Mouse (Mus musculus) midbrain, embryonic 14.5 days (tissue): ENCODE data around the gene Srm. TPM values are rescaled to one million over a fixed set of nuclear protein-coding genes. Genes with fewer than 3 reads are reported as not detected.

Experiments used
- ATAC-seq: fragments of 200-750 bp; cut with Nextera tagmentation; 2 replicates; pipeline ENCODE4 v1.8.0; 2017; ENCODE audit warnings: moderate number of reproducible peaks, moderate library complexity; ENCODE audit not compliant: low FRiP score, low TSS enrichment
- DNase-seq: peaks from one replicate; pipeline ENCODE4 v3.0.0-alpha.2; 2015
- H3K27ac ChIP-seq: fragments of 300-500 bp; sonication (generic); replicated peaks from 2 replicates; pipeline ENCODE4 v1.5.1; 2014; ENCODE audit warnings: mild to moderate bottlenecking, low read depth, low read length, moderate library complexity
- H3K27me3 ChIP-seq: fragments of 300-500 bp; sonication (generic); 2 replicates; pipeline ENCODE4 v1.6.1; 2014; ENCODE audit warnings: low read length, control low read depth, mixed read lengths; ENCODE audit not compliant: control insufficient read depth, insufficient read depth
- H3K36me3 ChIP-seq: fragments of 300-500 bp; sonication (generic); 2 replicates; pipeline ENCODE4 v1.6.1; 2014; ENCODE audit warnings: low read length, control low read depth; ENCODE audit not compliant: control insufficient read depth, insufficient read depth
- H3K4me1 ChIP-seq: fragments of 300-500 bp; sonication (generic); 2 replicates; pipeline ENCODE4 v1.6.1; 2014; ENCODE audit warnings: mild to moderate bottlenecking, antibody characterized with exemption, low read length, control low read depth; ENCODE audit not compliant: control insufficient read depth, insufficient read depth
- H3K4me2 ChIP-seq: fragments of 300-500 bp; sonication (generic); 2 replicates; pipeline ENCODE4 v1.6.1; 2014; ENCODE audit warnings: mild to moderate bottlenecking, low read length, moderate library complexity
- H3K4me3 ChIP-seq: fragments of 300-500 bp; sonication (generic); replicated peaks from 2 replicates; pipeline ENCODE4 v1.5.1; 2014; ENCODE audit warnings: low read depth, low read length
- H3K9ac ChIP-seq: fragments of 300-500 bp; sonication (generic); replicated peaks from 2 replicates; pipeline ENCODE4 v1.6.1; 2014; ENCODE audit warnings: mild to moderate bottlenecking, low read length, moderate library complexity
- H3K9me3 ChIP-seq: fragments of 300-500 bp; sonication (generic); 2 replicates; pipeline ENCODE4 v1.6.1; 2016; ENCODE audit warnings: low read length, control low read depth, mixed read lengths; ENCODE audit not compliant: control insufficient read depth
- WGBS: fragments of 180-500 bp; shearing (Covaris S2); extraction: QIAGEN DNeasy Blood & Tissue Kit; methylation state at CpG from one replicate; pipeline ENCODE4 v1.1.7; 2014; 5-methylcytosine and 5-hydroxymethylcytosine counted together
- polyA plus RNA-seq: library from polyadenylated mRNA; unstranded; fragments of >200 nt; fragmentation: Nextera tagmentation; extraction: Ambion mirVana; gene quantifications from 2 replicates; pipeline ENCODE4 v1.2.1, GENCODE M21; 2014

Srm gene
- polyA plus RNA-seq, 1 experiment from 2014 or later, result 146 TPM

DNA sequence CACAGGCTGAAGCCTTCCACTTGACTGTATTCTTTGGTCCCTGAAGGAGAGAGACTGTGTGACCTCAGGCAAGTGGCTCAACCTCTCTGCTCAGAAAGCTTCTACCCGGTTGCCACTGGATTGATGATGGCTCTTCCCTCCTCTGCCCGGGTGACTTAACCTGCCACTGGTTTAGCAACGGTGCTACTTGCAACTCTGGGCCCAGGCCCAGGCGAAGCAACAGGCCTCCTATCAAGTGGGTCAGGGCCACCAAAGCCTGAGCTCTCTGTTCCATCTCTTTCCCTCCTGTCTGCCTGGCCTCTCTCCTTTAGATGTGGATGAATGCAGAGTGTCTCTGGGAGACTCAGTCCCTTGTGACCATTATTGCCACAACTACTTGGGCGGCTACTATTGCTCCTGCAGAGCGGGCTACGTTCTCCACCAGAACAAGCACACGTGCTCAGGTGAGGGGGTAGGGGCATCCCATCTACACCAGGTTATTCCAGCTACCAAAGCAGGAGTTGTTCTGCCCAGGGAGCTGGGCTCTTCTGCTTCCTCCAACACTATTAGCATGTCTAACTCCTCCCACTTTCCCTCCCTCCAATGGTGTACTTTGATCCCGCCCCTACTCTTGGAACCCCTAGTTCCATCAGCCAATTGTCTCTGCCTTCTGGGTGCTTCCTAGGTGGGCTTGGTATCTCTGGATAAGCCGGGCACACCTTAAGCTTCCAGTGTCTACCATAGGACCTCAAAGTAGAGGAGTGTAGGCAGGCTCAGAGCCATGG lies 12.3 kb downstream of the Srm start:
- no peak for ATAC-seq
- Histone ChIP-seq H3K4me2 (no peak overlapping the region), H3K9me3 (no peaks in the 10 kb centered on the region), H3K27ac (no peak overlapping the region), H3K4me3 (no peak overlapping the region), H3K9ac (no peak overlapping the region), H3K27me3 (no peaks in the 10 kb centered on the region), H3K4me1 (no peaks in the 10 kb centered on the region), H3K36me3 (peaks cover 3% of the 10 kb centered on the region; the same call in 1 of the 2 replicates)
- DNase-seq, result no peak
- 67% methylated on average over 10 of the region's 10 CpGs for WGBS

- Histone ChIP-seq H3K4me2 (no peak overlapping the region), H3K27ac (no peak overlapping the region), H3K27me3 (no peaks in the 10 kb centered on the region), H3K9ac (no peak overlapping the region), H3K36me3 (peaks cover 3% of the 10 kb centered on the region; the same call in 1 of the 2 replicates), H3K9me3 (no peaks in the 10 kb centered on the region), H3K4me1 (no peaks in the 10 kb centered on the region), H3K4me3 (no peak overlapping the region)
- no peak for DNase-seq
- 78% methylated on average over 7 of the region's 7 CpGs for WGBS
- ATAC-seq, result no peak
Observed at GRCm38 (mm10) chr4:148604141-148604540, 12.8 kb downstream of the Srm start.

GRCm38 (mm10) chr4:148604541-148605165 lies 13.3 kb downstream of the Srm start:
- DNase-seq, result peak; percentile 79
- ATAC-seq, result 0 out of 2 replicates have a peak, but pooled peaks have one; percentile 29
- peaks cover 3% of the 10 kb centered on the region; the same call in 1 of the 2 replicates for H3K36me3 ChIP-seq
- no peak overlapping the region for H3K4me2 ChIP-seq
- 88% methylated on average over 3 of the region's 3 CpGs for WGBS
- no peak overlapping the region for H3K27ac ChIP-seq
- no peaks in the 10 kb centered on the region for H3K27me3 ChIP-seq
- H3K9me3 ChIP-seq, result no peaks in the 10 kb centered on the region
- H3K4me3 ChIP-seq, result no peak overlapping the region
- H3K4me1 ChIP-seq, result no peaks in the 10 kb centered on the region
- no peak overlapping the region for H3K9ac ChIP-seq

DNA sequence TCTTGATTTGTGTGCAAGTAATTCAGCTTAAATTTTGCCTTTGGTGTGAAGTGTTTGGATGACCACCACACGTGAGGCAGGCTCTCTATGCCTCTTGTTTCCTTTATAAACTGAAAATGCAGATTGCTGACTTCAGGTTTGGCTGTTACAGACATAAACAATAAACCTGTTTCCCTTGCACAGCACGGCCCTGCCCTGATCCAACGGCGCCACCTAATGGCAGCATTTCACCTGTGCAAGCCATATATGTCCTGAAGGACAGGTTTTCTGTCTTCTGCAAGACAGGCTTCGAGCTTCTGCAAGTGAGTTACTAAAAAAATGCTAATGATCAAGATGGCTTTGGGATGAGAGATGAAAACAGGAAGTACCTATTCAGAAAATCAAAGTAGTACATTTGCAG lies 16.5 kb downstream of the Srm start:
- Histone ChIP-seq H3K4me1 (no peaks in the 10 kb centered on the region), H3K9me3 (no peaks in the 10 kb centered on the region), H3K4me3 (no peak overlapping the region), H3K4me2 (no peak overlapping the region), H3K36me3 (peaks cover 26% of the 10 kb centered on the region), H3K9ac (no peak overlapping the region), H3K27me3 (no peaks in the 10 kb centered on the region), H3K27ac (no peak overlapping the region)
- ATAC-seq, result no peak
- 30% methylated on average over 5 of the region's 5 CpGs for WGBS
- DNase-seq, result peak; percentile 67

DNA sequence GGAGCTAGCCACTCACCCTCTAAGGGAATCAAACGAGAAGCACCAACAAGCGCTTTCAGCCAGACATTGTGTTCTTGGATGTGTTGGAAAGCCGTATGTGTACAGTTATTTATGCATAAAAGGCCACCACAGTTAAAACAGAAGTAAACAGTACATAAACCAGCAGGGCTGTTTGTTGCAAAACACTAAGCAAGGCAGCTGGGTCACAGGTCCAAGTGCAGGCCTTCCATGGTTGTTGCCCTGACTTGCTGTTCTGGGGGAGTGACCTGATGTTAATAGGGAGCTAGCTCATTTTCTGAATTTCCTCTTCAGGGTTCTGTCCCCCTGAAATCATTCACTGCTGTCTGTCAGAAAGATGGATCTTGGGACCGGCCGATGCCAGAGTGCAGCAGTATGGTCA lies 18.5 kb downstream of the Srm start:
- Histone ChIP-seq H3K36me3 (peaks cover 40% of the 10 kb centered on the region), H3K4me2 (no peak overlapping the region), H3K27ac (no peak overlapping the region), H3K9ac (no peak overlapping the region), H3K4me3 (no peak overlapping the region), H3K9me3 (no peaks in the 10 kb centered on the region), H3K27me3 (no peaks in the 10 kb centered on the region), H3K4me1 (no peaks in the 10 kb centered on the region)
- ATAC-seq, result no peak
- no peak for DNase-seq
- 86% methylated on average over 5 of the region's 5 CpGs for WGBS

- Histone ChIP-seq H3K4me1 (no peaks in the 10 kb centered on the region), H3K9me3 (no peaks in the 10 kb centered on the region), H3K4me2 (no peak overlapping the region), H3K4me3 (no peak overlapping the region), H3K27ac (no peak overlapping the region), H3K9ac (no peak overlapping the region), H3K36me3 (peaks cover 50% of the 10 kb centered on the region), H3K27me3 (no peaks in the 10 kb centered on the region)
- WGBS, result 78% methylated on average over 5 of the region's 5 CpGs
- no peak for ATAC-seq
- no peak for DNase-seq
Observed at GRCm38 (mm10) chr4:148610631-148611364, 19.5 kb downstream of the Srm start.

- Histone ChIP-seq H3K9me3 (no peaks in the 10 kb centered on the region), H3K4me2 (no peak overlapping the region), H3K27me3 (no peaks in the 10 kb centered on the region), H3K4me3 (no peak overlapping the region), H3K4me1 (no peaks in the 10 kb centered on the region), H3K9ac (no peak overlapping the region), H3K36me3 (peaks cover 59% of the 10 kb centered on the region), H3K27ac (no peak overlapping the region)
- 61% methylated on average over 4 of the region's 4 CpGs for WGBS
- ATAC-seq, result no peak
- DNase-seq, result no peak
Observed at GRCm38 (mm10) chr4:148612557-148612956, 21.3 kb downstream of the Srm start.

DNA sequence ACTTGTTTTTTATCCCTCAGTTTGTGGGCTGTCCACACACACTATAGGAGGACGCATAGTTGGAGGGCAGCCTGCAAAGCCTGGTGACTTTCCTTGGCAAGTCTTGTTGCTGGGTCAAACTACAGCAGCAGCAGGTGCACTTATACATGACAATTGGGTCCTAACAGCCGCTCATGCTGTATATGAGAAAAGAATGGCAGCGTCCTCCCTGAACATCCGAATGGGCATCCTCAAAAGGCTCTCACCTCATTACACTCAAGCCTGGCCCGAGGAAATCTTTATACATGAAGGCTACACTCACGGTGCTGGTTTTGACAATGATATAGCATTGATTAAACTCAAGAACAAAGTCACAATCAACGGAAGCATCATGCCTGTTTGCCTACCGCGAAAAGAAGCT lies 22.4 kb downstream of the Srm start:
- no peaks in the 10 kb centered on the region for H3K4me1 ChIP-seq
- no peaks in the 10 kb centered on the region for H3K9me3 ChIP-seq
- no peak overlapping the region for H3K4me2 ChIP-seq
- WGBS, result 69% methylated on average over 9 of the region's 9 CpGs
- H3K27ac ChIP-seq, result no peak overlapping the region
- peaks cover 67% of the 10 kb centered on the region for H3K36me3 ChIP-seq
- ATAC-seq, result no peak
- no peaks in the 10 kb centered on the region for H3K27me3 ChIP-seq
- no peak for DNase-seq
- H3K4me3 ChIP-seq, result no peak overlapping the region
- no peak overlapping the region for H3K9ac ChIP-seq
